Mouse (Mus musculus): ENCODE measurements around the gene Limd2. TPM values are rescaled to one million over a fixed set of nuclear protein-coding genes. Genes with fewer than 3 reads are reported as not detected.
"Not testable (repeated sequence)": the region's sequence is repeated elsewhere in the genome, so short reads cannot be mapped to it uniquely, and the experiment has no call there.

Gene Limd2
- polyA plus RNA-seq, 1 experiment from 2014 or later = 84.3 TPM

GRCm38 (mm10) chr11:106154091-106154490, 6.6 kb downstream of the Limd2 start:
- Histone ChIP-seq H3K9ac (ENCODE audit: low read depth, low read length) (no peak overlapping the region), H3K36me3 (ENCODE audit: control insufficient read depth, insufficient read depth, low read length) (0 out of 2 replicates have a peak, but pooled peaks cover 10% of the 10 kb centered on the region)

GRCm38 (mm10) chr11:106152132-106152531, 8.5 kb downstream of the Limd2 start:
- H3K27me3 ChIP-seq (replicated peaks; ENCODE audit: control insufficient read depth, insufficient read depth, low read length) = no peaks in the 10 kb centered on the region
- peaks cover 14% of the 10 kb centered on the region; the same call in 1 of the 2 replicates for H3K36me3 ChIP-seq (ENCODE audit: control insufficient read depth, insufficient read depth, low read length)
- no peaks in the 10 kb centered on the region for H3K4me1 ChIP-seq (ENCODE audit: control insufficient read depth, insufficient read depth, low read length)
- ATAC-seq = no peak
- H3K4me3 ChIP-seq (ENCODE audit: low read length) = no peak overlapping the region
- H3K27ac ChIP-seq (ENCODE audit: low read length) = no peak overlapping the region
- no peak overlapping the region for H3K9ac ChIP-seq (ENCODE audit: low read depth, low read length)
- no peaks in the 10 kb centered on the region for H3K9me3 ChIP-seq (ENCODE audit: control insufficient read depth, low read length)
- no peak overlapping the region for H3K4me2 ChIP-seq (ENCODE audit: low read depth, low read length)
- WGBS = 83% methylated on average over 8 of the region's 8 CpGs

More at GRCm38 (mm10) chr11:106154091-106154490, 6.6 kb downstream of the Limd2 start:
- 76% methylated on average over 5 of the region's 5 CpGs for whole genome bisulfite sequencing
- H3K27ac ChIP-seq (ENCODE audit: low read length) = no peak overlapping the region
- peaks cover 12% of the 10 kb centered on the region; the same call in 1 of the 2 replicates for H3K4me1 ChIP-seq (ENCODE audit: control insufficient read depth, insufficient read depth, low read length)
- H3K4me3 ChIP-seq (ENCODE audit: low read length) = no peak overlapping the region
- no peaks in the 10 kb centered on the region for H3K27me3 ChIP-seq (replicated peaks; ENCODE audit: control insufficient read depth, insufficient read depth, low read length)
- no peak overlapping the region for H3K4me2 ChIP-seq (ENCODE audit: low read depth, low read length)
- no peaks in the 10 kb centered on the region for H3K9me3 ChIP-seq (ENCODE audit: control insufficient read depth, low read length)
- ATAC-seq = no peak

- 57% methylated on average over 3 of the region's 3 CpGs for WGBS
- no peaks in the 10 kb centered on the region for H3K27me3 ChIP-seq (replicated peaks; ENCODE audit: control insufficient read depth, insufficient read depth, low read length)
- no peaks in the 10 kb centered on the region for H3K9me3 ChIP-seq (ENCODE audit: control insufficient read depth, low read length)
- H3K4me1 ChIP-seq (ENCODE audit: control insufficient read depth, insufficient read depth, low read length) = no peaks in the 10 kb centered on the region
- no peak overlapping the region for H3K4me2 ChIP-seq (ENCODE audit: low read depth, low read length)
- peak; percentile 80 for ATAC-seq
- H3K9ac ChIP-seq (ENCODE audit: low read depth, low read length) = no peak overlapping the region
- H3K36me3 ChIP-seq (ENCODE audit: control insufficient read depth, insufficient read depth, low read length) = peaks cover 11% of the 10 kb centered on the region; the same call in 1 of the 2 replicates
- H3K27ac ChIP-seq (ENCODE audit: low read length) = no peak overlapping the region
- H3K4me3 ChIP-seq (ENCODE audit: low read length) = no peak overlapping the region
Measured at GRCm38 (mm10) chr11:106151219-106151618, 9.4 kb downstream of the Limd2 start.

GRCm38 (mm10) chr11:106134580-106135528, 25.8 kb downstream of the Limd2 start:
- H3K9me3 ChIP-seq (ENCODE audit: control insufficient read depth, low read length) = no peaks in the 10 kb centered on the region
- peaks cover 4% of the 10 kb centered on the region for H3K36me3 ChIP-seq (ENCODE audit: control insufficient read depth, insufficient read depth, low read length)
- H3K4me2 ChIP-seq (ENCODE audit: low read depth, low read length) = no peak overlapping the region; the same call in 1 of the 2 replicates
- H3K27me3 ChIP-seq (replicated peaks; ENCODE audit: control insufficient read depth, insufficient read depth, low read length) = no peaks in the 10 kb centered on the region
- no peak overlapping the region for H3K4me3 ChIP-seq (ENCODE audit: low read length)
- 47% methylated on average over 8 of the region's 8 CpGs for WGBS
- H3K9ac ChIP-seq (ENCODE audit: low read depth, low read length) = no peak overlapping the region
- H3K4me1 ChIP-seq (ENCODE audit: control insufficient read depth, insufficient read depth, low read length) = no peaks in the 10 kb centered on the region
- peak overlapping the region; percentile 69 for H3K27ac ChIP-seq (ENCODE audit: low read length)
- peak; percentile 79 for ATAC-seq

- Histone ChIP-seq H3K9ac (ENCODE audit: low read depth, low read length) (no peak overlapping the region), H3K27ac (ENCODE audit: low read length) (no peak overlapping the region), H3K9me3 (ENCODE audit: control insufficient read depth, low read length) (no peaks in the 10 kb centered on the region), H3K4me2 (ENCODE audit: low read depth, low read length) (no peak overlapping the region), H3K4me1 (ENCODE audit: control insufficient read depth, insufficient read depth, low read length) (no peaks in the 10 kb centered on the region), H3K27me3 (replicated peaks; ENCODE audit: control insufficient read depth, insufficient read depth, low read length) (no peaks in the 10 kb centered on the region), H3K4me3 (ENCODE audit: low read length) (no peak overlapping the region), H3K36me3 (ENCODE audit: control insufficient read depth, insufficient read depth, low read length) (peaks cover 4% of the 10 kb centered on the region)
- 97% methylated on average over 5 of the region's 5 CpGs for WGBS
- ATAC-seq = no peak
Measured at GRCm38 (mm10) chr11:106132516-106132915, 28.1 kb downstream of the Limd2 start.

GRCm38 (mm10) chr11:106129477-106129876, 31.2 kb downstream of the Limd2 start:
- no peak for ATAC-seq
- WGBS = 80% methylated on average over 1 of the region's 1 CpGs
- Histone ChIP-seq H3K9ac (ENCODE audit: low read depth, low read length) (no peak overlapping the region), H3K4me2 (ENCODE audit: low read depth, low read length) (no peak overlapping the region), H3K9me3 (ENCODE audit: control insufficient read depth, low read length) (no peaks in the 10 kb centered on the region), H3K27ac (ENCODE audit: low read length) (no peak overlapping the region), H3K27me3 (replicated peaks; ENCODE audit: control insufficient read depth, insufficient read depth, low read length) (no peaks in the 10 kb centered on the region), H3K36me3 (ENCODE audit: control insufficient read depth, insufficient read depth, low read length) (peaks cover 4% of the 10 kb centered on the region; the same call in 1 of the 2 replicates), H3K4me1 (ENCODE audit: control insufficient read depth, insufficient read depth, low read length) (no peaks in the 10 kb centered on the region), H3K4me3 (ENCODE audit: low read length) (no peak overlapping the region)

- not testable (repeated sequence) for H3K27ac ChIP-seq (ENCODE audit: low read length); H3K9ac ChIP-seq (ENCODE audit: low read depth, low read length); H3K9me3 ChIP-seq (ENCODE audit: control insufficient read depth, low read length); H3K4me1 ChIP-seq (ENCODE audit: control insufficient read depth, insufficient read depth, low read length); H3K27me3 ChIP-seq (replicated peaks; ENCODE audit: control insufficient read depth, insufficient read depth, low read length); H3K4me2 ChIP-seq (ENCODE audit: low read depth, low read length); H3K36me3 ChIP-seq (ENCODE audit: control insufficient read depth, insufficient read depth, low read length); ATAC-seq; H3K4me3 ChIP-seq (ENCODE audit: low read length)
- WGBS = 94% methylated on average over 4 of the region's 6 CpGs
Measured at GRCm38 (mm10) chr11:106126727-106127373, 33.8 kb downstream of the Limd2 start.

- no peak overlapping the region for H3K4me2 ChIP-seq (ENCODE audit: low read depth, low read length)
- H3K27me3 ChIP-seq (replicated peaks; ENCODE audit: control insufficient read depth, insufficient read depth, low read length) = no peaks in the 10 kb centered on the region
- no peak overlapping the region for H3K9ac ChIP-seq (ENCODE audit: low read depth, low read length)
- 66% methylated on average over 1 of the region's 1 CpGs for WGBS
- no peaks in the 10 kb centered on the region for H3K9me3 ChIP-seq (ENCODE audit: control insufficient read depth, low read length)
- peaks cover 4% of the 10 kb centered on the region; the same call in 1 of the 2 replicates for H3K36me3 ChIP-seq (ENCODE audit: control insufficient read depth, insufficient read depth, low read length)
- no peak for ATAC-seq
- H3K4me3 ChIP-seq (ENCODE audit: low read length) = no peak overlapping the region
- H3K4me1 ChIP-seq (ENCODE audit: control insufficient read depth, insufficient read depth, low read length) = no peaks in the 10 kb centered on the region
- no peak overlapping the region for H3K27ac ChIP-seq (ENCODE audit: low read length)
Measured at GRCm38 (mm10) chr11:106125827-106126226, 34.8 kb downstream of the Limd2 start.

- Histone ChIP-seq H3K4me1 (ENCODE audit: control insufficient read depth, insufficient read depth, low read length) (no peaks in the 10 kb centered on the region), H3K4me2 (ENCODE audit: low read depth, low read length) (no peak overlapping the region), H3K36me3 (ENCODE audit: control insufficient read depth, insufficient read depth, low read length) (no peaks in the 10 kb centered on the region), H3K4me3 (ENCODE audit: low read length) (no peak overlapping the region), H3K9me3 (ENCODE audit: control insufficient read depth, low read length) (no peaks in the 10 kb centered on the region), H3K9ac (ENCODE audit: low read depth, low read length) (no peak overlapping the region), H3K27ac (ENCODE audit: low read length) (no peak overlapping the region), H3K27me3 (replicated peaks; ENCODE audit: control insufficient read depth, insufficient read depth, low read length) (no peaks in the 10 kb centered on the region)
- no peak for ATAC-seq
- WGBS = 76% methylated on average over 4 of the region's 4 CpGs
Measured at GRCm38 (mm10) chr11:106124784-106125183, 35.9 kb downstream of the Limd2 start.

Data from intestine, embryonic 16.5 days (tissue).